Mouse (Mus musculus) midbrain, embryonic 13.5 days (tissue): ENCODE data around the gene Stox2. TPM values are rescaled to one million over a fixed set of nuclear protein-coding genes. Genes with fewer than 3 reads are reported as not detected.
"Not testable (repeated sequence)": the region's sequence is repeated elsewhere in the genome, so short reads cannot be mapped to it uniquely, and the experiment has no call there.

Experiments used
- ATAC-seq: fragments of 200-750 bp; cut with Nextera tagmentation; 2 replicates; pipeline ENCODE4 v1.8.0; 2017; ENCODE audit warnings: mild to moderate bottlenecking, moderate TSS enrichment, moderate library complexity
- H3K27ac ChIP-seq: fragments of 300-500 bp; sonication (generic); 2 replicates; pipeline ENCODE4 v1.5.1; 2015; ENCODE audit warnings: inconsistent platforms, mild to moderate bottlenecking, moderate library complexity
- H3K27me3 ChIP-seq: fragments of 300-500 bp; sonication (generic); 2 replicates; pipeline ENCODE4 v1.6.1; 2015; ENCODE audit warnings: mild to moderate bottlenecking, inconsistent platforms
- H3K36me3 ChIP-seq: fragments of 300-500 bp; sonication (generic); 2 replicates; pipeline ENCODE4 v1.6.1; 2015; ENCODE audit warnings: mild to moderate bottlenecking, inconsistent platforms
- H3K4me1 ChIP-seq: fragments of 300-500 bp; sonication (generic); replicated peaks from 2 replicates; pipeline ENCODE4 v1.6.1; 2015; ENCODE audit warnings: inconsistent platforms
- H3K4me2 ChIP-seq: fragments of 300-500 bp; sonication (generic); replicated peaks from 2 replicates; pipeline ENCODE4 v1.6.1; 2015; ENCODE audit warnings: moderate library complexity, mild to moderate bottlenecking, inconsistent platforms
- H3K4me3 ChIP-seq: fragments of 300-500 bp; sonication (generic); replicated peaks from 2 replicates; pipeline ENCODE4 v1.5.1; 2015; ENCODE audit warnings: mild to moderate bottlenecking, inconsistent platforms
- H3K9ac ChIP-seq: fragments of 300-500 bp; sonication (generic); replicated peaks from 2 replicates; pipeline ENCODE4 v1.6.1; 2015; ENCODE audit warnings: mild to moderate bottlenecking, inconsistent platforms
- H3K9me3 ChIP-seq: fragments of 300-500 bp; sonication (generic); 2 replicates; pipeline ENCODE4 v1.6.1; 2016; ENCODE audit warnings: mild to moderate bottlenecking, inconsistent platforms
- WGBS: fragments of 180-500 bp; shearing (Covaris S2); methylation state at CpG from one replicate; pipeline ENCODE4 v1.1.7; 2015; 5-methylcytosine and 5-hydroxymethylcytosine counted together
- polyA plus RNA-seq: library from polyadenylated mRNA; unstranded; fragments of >200 nt; fragmentation: Nextera tagmentation; extraction: Ambion mirVana; gene quantifications from 2 replicates; pipeline ENCODE4 v1.2.1, GENCODE M21; 2015

Gene Stox2
- polyA plus RNA-seq, 1 experiment from 2014 or later: 46.1 TPM

GRCm38 (mm10) chr8:47437976-47438375 is 8.2 kb downstream of the Stox2 start:
- Histone ChIP-seq H3K4me2 (no peak overlapping the region), H3K9me3 (no peaks in the 10 kb centered on the region), H3K4me3 (no peak overlapping the region), H3K27me3 (no peaks in the 10 kb centered on the region), H3K4me1 (peaks cover 5% of the 10 kb centered on the region; the same call in 1 of the 2 replicates), H3K9ac (no peak overlapping the region), H3K27ac (no peak overlapping the region), H3K36me3 (no peaks in the 10 kb centered on the region)
- no peak for ATAC-seq
- 75% methylated on average over 6 of the region's 6 CpGs for WGBS

- no peak for ATAC-seq
- H3K4me1 ChIP-seq: peaks cover 5% of the 10 kb centered on the region; the same call in 1 of the 2 replicates
Observed at GRCm38 (mm10) chr8:47435861-47436260, 10.3 kb downstream of the Stox2 start.

GRCm38 (mm10) chr8:47435412-47435811 is 10.8 kb downstream of the Stox2 start:
- Histone ChIP-seq H3K27ac (no peak overlapping the region), H3K9me3 (no peaks in the 10 kb centered on the region), H3K4me3 (no peak overlapping the region), H3K4me2 (no peak overlapping the region), H3K4me1 (peaks cover 5% of the 10 kb centered on the region; the same call in 1 of the 2 replicates), H3K27me3 (no peaks in the 10 kb centered on the region), H3K9ac (no peak overlapping the region), H3K36me3 (no peaks in the 10 kb centered on the region)
- WGBS: 81% methylated on average over 4 of the region's 4 CpGs
- ATAC-seq: no peak

More at GRCm38 (mm10) chr8:47435861-47436260, 10.3 kb downstream of the Stox2 start:
- Histone ChIP-seq H3K27ac (no peak overlapping the region), H3K36me3 (no peaks in the 10 kb centered on the region), H3K9ac (no peak overlapping the region), H3K27me3 (no peaks in the 10 kb centered on the region), H3K4me2 (no peak overlapping the region), H3K9me3 (no peaks in the 10 kb centered on the region), H3K4me3 (no peak overlapping the region)
- 95% methylated on average over 2 of the region's 2 CpGs for WGBS

GRCm38 (mm10) chr8:47431263-47431662 is 14.9 kb downstream of the Stox2 start:
- H3K36me3 ChIP-seq: no peaks in the 10 kb centered on the region
- ATAC-seq: peak; percentile 30; the same call in 1 of the 2 replicates
- no peak overlapping the region for H3K4me2 ChIP-seq
- no peaks in the 10 kb centered on the region for H3K27me3 ChIP-seq
- WGBS: 65% methylated on average over 4 of the region's 4 CpGs
- H3K4me1 ChIP-seq: no peaks in the 10 kb centered on the region
- no peak overlapping the region for H3K9ac ChIP-seq
- H3K4me3 ChIP-seq: no peak overlapping the region
- H3K27ac ChIP-seq: no peak overlapping the region
- H3K9me3 ChIP-seq: no peaks in the 10 kb centered on the region

DNA sequence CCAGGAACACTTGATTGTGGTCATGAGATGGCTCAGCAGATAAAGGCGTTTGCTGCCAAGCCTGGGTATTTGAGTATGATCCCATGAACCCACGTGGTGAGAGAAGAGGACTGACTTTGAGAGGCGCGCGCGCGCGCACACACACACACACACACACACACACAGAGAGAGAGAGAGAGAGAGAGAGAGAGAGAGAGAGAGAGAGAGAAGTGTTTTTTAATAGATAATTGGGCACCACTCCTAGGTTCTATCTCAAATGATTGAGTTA is 32.0 kb downstream of the Stox2 start:
- H3K9ac ChIP-seq, H3K27ac ChIP-seq, H3K36me3 ChIP-seq, ATAC-seq, H3K9me3 ChIP-seq: not testable (repeated sequence)
- Histone ChIP-seq H3K4me3 (peak overlapping the region; percentile 55), H3K4me1 (peaks cover 24% of the 10 kb centered on the region), H3K4me2 (peak overlapping the region; percentile 99), H3K27me3 (peaks cover 75% of the 10 kb centered on the region)
- WGBS: under 1% methylated on average over 8 of the region's 8 CpGs

- Histone ChIP-seq H3K9ac (peak overlapping the region; percentile 60), H3K4me2 (peak overlapping the region; percentile 99), H3K9me3 (no peaks in the 10 kb centered on the region), H3K27ac (no peak overlapping the region), H3K4me3 (peak overlapping the region; percentile 55), H3K4me1 (peaks cover 24% of the 10 kb centered on the region), H3K27me3 (peaks cover 80% of the 10 kb centered on the region), H3K36me3 (no peaks in the 10 kb centered on the region)
- WGBS: under 1% methylated on average over 44 of the region's 46 CpGs
- ATAC-seq: peak; percentile 61
Observed at GRCm38 (mm10) chr8:47413524-47414257, 32.5 kb downstream of the Stox2 start.

GRCm38 (mm10) chr8:47412696-47413523 is 33.3 kb downstream of the Stox2 start:
- under 1% methylated on average over 78 of the region's 81 CpGs for WGBS
- H3K9me3 ChIP-seq: no peaks in the 10 kb centered on the region
- H3K27me3 ChIP-seq: peaks cover 87% of the 10 kb centered on the region

GRCm38 (mm10) chr8:47411994-47412695 is 34.0 kb downstream of the Stox2 start:
- H3K36me3 ChIP-seq: no peaks in the 10 kb centered on the region

More at GRCm38 (mm10) chr8:47412696-47413523, 33.3 kb downstream of the Stox2 start:
- no peaks in the 10 kb centered on the region for H3K36me3 ChIP-seq
- H3K27ac ChIP-seq: no peak overlapping the region
- peak overlapping the region; percentile 55 for H3K4me3 ChIP-seq
- peaks cover 24% of the 10 kb centered on the region for H3K4me1 ChIP-seq
- H3K9ac ChIP-seq: peak overlapping the region; percentile 60
- H3K4me2 ChIP-seq: peak overlapping the region; percentile 99
- ATAC-seq: peak; percentile 67

GRCm38 (mm10) chr8:47411321-47411720 is 34.8 kb downstream of the Stox2 start:
- Histone ChIP-seq H3K27ac (no peak overlapping the region), H3K9ac (no peak overlapping the region), H3K9me3 (no peaks in the 10 kb centered on the region), H3K27me3 (peaks cover 84% of the 10 kb centered on the region), H3K36me3 (no peaks in the 10 kb centered on the region), H3K4me3 (no peak overlapping the region), H3K4me1 (peaks cover 24% of the 10 kb centered on the region), H3K4me2 (no peak overlapping the region)
- WGBS: 4% methylated on average over 12 of the region's 12 CpGs
- ATAC-seq: no peak

More at GRCm38 (mm10) chr8:47411994-47412695, 34.0 kb downstream of the Stox2 start:
- WGBS: 1% methylated on average over 43 of the region's 43 CpGs
- Histone ChIP-seq H3K4me2 (peak overlapping the region; percentile 99), H3K9ac (peak overlapping the region; percentile 51), H3K27me3 (peaks cover 90% of the 10 kb centered on the region), H3K27ac (no peak overlapping the region), H3K4me3 (peak overlapping the region; percentile 55), H3K9me3 (no peaks in the 10 kb centered on the region), H3K4me1 (peaks cover 24% of the 10 kb centered on the region)
- ATAC-seq: peak; percentile 26; the same call in 1 of the 2 replicates

DNA sequence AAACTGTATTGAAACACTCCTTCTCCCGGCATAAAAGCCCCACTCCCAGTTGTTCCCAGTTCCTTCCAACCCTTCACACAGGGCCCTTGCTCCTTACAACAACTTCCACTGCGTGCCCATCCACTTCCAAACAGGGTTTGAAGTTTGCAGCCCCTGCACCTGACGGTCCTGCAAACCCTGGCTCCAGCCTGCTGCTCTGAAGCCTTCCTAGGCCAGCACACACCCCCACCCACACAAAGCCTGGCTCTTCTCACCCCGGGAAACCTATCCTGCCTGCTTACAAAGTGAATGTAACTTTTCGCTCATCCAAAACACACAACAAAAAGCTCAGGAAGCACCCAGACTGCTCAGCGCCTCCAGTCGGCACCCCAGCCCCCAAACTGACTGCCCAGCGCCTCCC is 37.1 kb downstream of the Stox2 start:
- Histone ChIP-seq H3K27me3 (peaks cover 64% of the 10 kb centered on the region), H3K36me3 (no peaks in the 10 kb centered on the region), H3K27ac (no peak overlapping the region), H3K9ac (no peak overlapping the region), H3K4me3 (no peak overlapping the region), H3K4me2 (no peak overlapping the region), H3K9me3 (no peaks in the 10 kb centered on the region), H3K4me1 (peaks cover 24% of the 10 kb centered on the region)
- WGBS: 7% methylated on average over 8 of the region's 8 CpGs
- no peak for ATAC-seq

- Histone ChIP-seq H3K4me3 (no peak overlapping the region), H3K4me2 (no peak overlapping the region), H3K4me1 (no peaks in the 10 kb centered on the region), H3K9me3 (no peaks in the 10 kb centered on the region), H3K36me3 (no peaks in the 10 kb centered on the region), H3K9ac (no peak overlapping the region), H3K27ac (no peak overlapping the region), H3K27me3 (peaks cover 22% of the 10 kb centered on the region)
- no peak for ATAC-seq
- 67% methylated on average over 2 of the region's 2 CpGs for WGBS
Observed at GRCm38 (mm10) chr8:47404852-47405251, 41.3 kb downstream of the Stox2 start.

- Histone ChIP-seq H3K4me3 (no peak overlapping the region), H3K4me1 (no peaks in the 10 kb centered on the region), H3K27ac (no peak overlapping the region), H3K27me3 (no peaks in the 10 kb centered on the region), H3K36me3 (no peaks in the 10 kb centered on the region), H3K9me3 (no peaks in the 10 kb centered on the region), H3K4me2 (no peak overlapping the region), H3K9ac (no peak overlapping the region)
- WGBS: 66% methylated on average over 7 of the region's 7 CpGs
- no peak for ATAC-seq
Observed at GRCm38 (mm10) chr8:47392927-47393326, 53.2 kb downstream of the Stox2 start.
